Mouse (Mus musculus) MEL (cell line): ENCODE data around the gene Akap5. TPM values are rescaled to one million over a fixed set of nuclear protein-coding genes. Genes with fewer than 3 reads are reported as not detected.

Source experiments
- DNase-seq: peaks from one replicate; pipeline ENCODE4 v3.0.0; 2011; ENCODE audit warnings: low read depth, low spot score
- H3K27ac ChIP-seq: 2 replicates; pipeline ENCODE4 v1.5.1; 2012; ENCODE audit warnings: low read depth, mild to moderate bottlenecking, control low read depth, low read length, moderate library complexity; ENCODE audit not compliant: control insufficient read depth
- H3K27me3 ChIP-seq, 2 experiments: fragments of 150-350 bp in 1 of 2; sonication (generic) in 1 of 2; 2 replicates each; pipeline ENCODE4 v1.6.1; 2012; ENCODE audit warnings: low read length in 2 of 2, mild to moderate bottlenecking in 2 of 2, improper control_type of control experiment in 1 of 2, moderate library complexity in 1 of 2; ENCODE audit not compliant: insufficient read depth in 2 of 2, control insufficient read depth in 1 of 2
- H3K36me3 ChIP-seq, 2 experiments: 2 replicates each; pipeline ENCODE4 v1.6.1; 2012 to 2014; ENCODE audit warnings: low read length in 2 of 2, improper control_type of control experiment in 1 of 2, inconsistent platforms in 1 of 2, mild to moderate bottlenecking in 1 of 2; ENCODE audit not compliant: insufficient read depth in 2 of 2, control insufficient read depth in 1 of 2
- H3K4me1 ChIP-seq, 2 experiments: fragments of 150-350 bp in 1 of 2; sonication (generic) in 1 of 2; 2 replicates each; pipeline ENCODE4 v1.6.1; 2012; ENCODE audit warnings: low read length in 2 of 2, improper control_type of control experiment in 1 of 2, mild to moderate bottlenecking in 1 of 2; ENCODE audit not compliant: insufficient read depth in 2 of 2, control insufficient read depth in 1 of 2
- H3K4me3 ChIP-seq, 2 experiments: fragments of 150-350 bp in 1 of 2; sonication (generic) in 1 of 2; 2 replicates each; pipeline ENCODE4 v1.5.1; 2012; ENCODE audit warnings: low read depth in 2 of 2, low read length in 2 of 2, mild to moderate bottlenecking in 2 of 2, moderate library complexity in 2 of 2, control low read depth in 1 of 2, improper control_type of control experiment in 1 of 2; ENCODE audit not compliant: control insufficient read depth in 1 of 2, insufficient read depth in 1 of 2
- H3K79me2 ChIP-seq: 2 replicates; pipeline ENCODE4 v1.6.1; 2012; ENCODE audit warnings: mild to moderate bottlenecking, low read length, moderate library complexity; ENCODE audit not compliant: control insufficient read depth, poor library complexity, insufficient read depth
- H3K9ac ChIP-seq: 2 replicates; pipeline ENCODE4 v1.6.1; 2012; ENCODE audit warnings: low read depth, mild to moderate bottlenecking, control low read depth, low read length, moderate library complexity; ENCODE audit not compliant: control insufficient read depth, poor library complexity, severe bottlenecking
- H3K9me3 ChIP-seq: fragments of 150-350 bp; sonication (generic); replicated peaks from 2 replicates; pipeline ENCODE4 v1.6.1; 2012; ENCODE audit warnings: mild to moderate bottlenecking, low read length, improper control_type of control experiment, moderate library complexity; ENCODE audit not compliant: insufficient read depth
- CHD1 ChIP-seq: IDR thresholded peaks from 2 replicates; pipeline ENCODE4 v1.6.1; 2012; ENCODE audit warnings: low read depth, mild to moderate bottlenecking, inconsistent platforms, low read length, improper control_type of control experiment
- CTCF ChIP-seq, 3 experiments: IDR thresholded peaks in 2 of 3; conservative IDR thresholded peaks in 1 of 3; 2 replicates each; pipeline ENCODE4 v1.5.1; 2011 to 2012; ENCODE audit warnings: low read length in 3 of 3, low read depth in 2 of 3, mild to moderate bottlenecking in 2 of 3, improper control_type of control experiment in 1 of 3, inconsistent platforms in 1 of 3, mixed read lengths in 1 of 3, moderate library complexity in 1 of 3; ENCODE audit not compliant: control insufficient read depth in 1 of 3, insufficient read depth in 1 of 3, poor library complexity in 1 of 3, severe bottlenecking in 1 of 3
- E2F4 ChIP-seq: IDR thresholded peaks from 2 replicates; pipeline ENCODE4 v1.6.1; 2011; ENCODE audit warnings: low read depth, low read length, improper control_type of control experiment, borderline replicate concordance
- ELF1 ChIP-seq: IDR thresholded peaks from 2 replicates; pipeline ENCODE4 v1.6.1; 2014; ENCODE audit warnings: low read depth, mild to moderate bottlenecking, inconsistent platforms, low read length, improper control_type of control experiment, moderate library complexity
- ETS1 ChIP-seq: IDR thresholded peaks from 2 replicates; pipeline ENCODE4 v1.6.1; 2012; ENCODE audit warnings: low read depth, mild to moderate bottlenecking, inconsistent platforms, low read length, improper control_type of control experiment, moderate library complexity
- GABPA ChIP-seq: IDR thresholded peaks from 2 replicates; pipeline ENCODE4 v1.6.1; 2012; ENCODE audit warnings: low read depth, mild to moderate bottlenecking, inconsistent platforms, low read length, improper control_type of control experiment, moderate library complexity
- GATA1 ChIP-seq: IDR thresholded peaks from 2 replicates; pipeline ENCODE4 v1.6.1; 2011; ENCODE audit warnings: low read depth, low read length, improper control_type of control experiment
- JUND ChIP-seq: IDR thresholded peaks from 2 replicates; pipeline ENCODE4 v1.6.1; 2011; ENCODE audit warnings: low read depth, mild to moderate bottlenecking, improper control_type of control experiment, low read length
- KAT2A ChIP-seq: conservative IDR thresholded peaks from 2 replicates; pipeline ENCODE4 v1.6.1; 2012; ENCODE audit warnings: low read depth, low read length, improper control_type of control experiment, inconsistent platforms
- MAFK ChIP-seq: IDR thresholded peaks from 2 replicates; pipeline ENCODE4 v1.6.1; 2011; ENCODE audit warnings: low read depth, mild to moderate bottlenecking, low read length, improper control_type of control experiment, borderline replicate concordance
- MAX ChIP-seq: IDR thresholded peaks from 2 replicates; pipeline ENCODE4 v1.6.1; 2011; ENCODE audit warnings: low read length, improper control_type of control experiment
- MAZ ChIP-seq: IDR thresholded peaks from 2 replicates; pipeline ENCODE4 v1.6.1; 2012; ENCODE audit warnings: low read depth, mild to moderate bottlenecking, inconsistent platforms, low read length, improper control_type of control experiment
- MEF2A ChIP-seq: IDR thresholded peaks from 2 replicates; pipeline ENCODE4 v1.6.1; 2014; ENCODE audit warnings: low read depth, mild to moderate bottlenecking, inconsistent platforms, low read length, improper control_type of control experiment; ENCODE audit not compliant: poor library complexity, insufficient replicate concordance, severe bottlenecking; ENCODE audit errors: extremely low read depth
- MXI1 ChIP-seq: IDR thresholded peaks from 2 replicates; pipeline ENCODE4 v1.6.1; 2011; ENCODE audit warnings: mild to moderate bottlenecking, low read depth, low read length, improper control_type of control experiment
- MYC ChIP-seq: IDR thresholded peaks from 2 replicates; pipeline ENCODE4 v1.6.1; 2011; ENCODE audit warnings: low read depth, mild to moderate bottlenecking, low read length, improper control_type of control experiment, moderate library complexity
- POLR2A ChIP-seq, 2 experiments: IDR thresholded peaks; 2 replicates each; pipeline ENCODE4 v1.6.1; 2011 to 2012; ENCODE audit warnings: low read length in 2 of 2, mild to moderate bottlenecking in 2 of 2, control low read depth in 1 of 2, improper control_type of control experiment in 1 of 2, low read depth in 1 of 2, moderate library complexity in 1 of 2; ENCODE audit not compliant: control insufficient read depth in 1 of 2, insufficient read depth in 1 of 2, poor library complexity in 1 of 2
- POLR2AphosphoS2 ChIP-seq: IDR thresholded peaks from 2 replicates; pipeline ENCODE4 v1.6.1; 2011; ENCODE audit warnings: low read length, improper control_type of control experiment
- RAD21 ChIP-seq: IDR thresholded peaks from 2 replicates; pipeline ENCODE4 v1.6.1; 2011; ENCODE audit warnings: mild to moderate bottlenecking, low read depth, low read length, improper control_type of control experiment
- RCOR1 ChIP-seq: IDR thresholded peaks from 2 replicates; pipeline ENCODE4 v1.6.1; 2012; ENCODE audit warnings: low read depth, mild to moderate bottlenecking, inconsistent platforms, low read length, improper control_type of control experiment
- SIN3A ChIP-seq: IDR thresholded peaks from 2 replicates; pipeline ENCODE4 v1.6.1; 2012; ENCODE audit warnings: low read length, improper control_type of control experiment, inconsistent platforms
- TAL1 ChIP-seq: IDR thresholded peaks from 2 replicates; pipeline ENCODE4 v1.6.1; 2012; ENCODE audit warnings: mild to moderate bottlenecking, inconsistent platforms, low read length, moderate library complexity, mixed read lengths
- TBP ChIP-seq: IDR thresholded peaks from 2 replicates; pipeline ENCODE4 v1.8.0; 2011; ENCODE audit warnings: low read depth, low read length, improper control_type of control experiment
- USF1 ChIP-seq: IDR thresholded peaks from 2 replicates; pipeline ENCODE4 v1.6.1; 2014; ENCODE audit warnings: low read depth, mild to moderate bottlenecking, inconsistent platforms, low read length, improper control_type of control experiment, moderate library complexity
- USF2 ChIP-seq, 2 experiments: IDR thresholded peaks; 2 replicates each; pipeline ENCODE4 v1.6.1; 2011 to 2012; ENCODE audit warnings: improper control_type of control experiment in 2 of 2, low read length in 2 of 2, borderline replicate concordance in 1 of 2, inconsistent platforms in 1 of 2, low read depth in 1 of 2, mild to moderate bottlenecking in 1 of 2; ENCODE audit not compliant: insufficient read depth in 1 of 2
- ZKSCAN1 ChIP-seq: IDR thresholded peaks from 2 replicates; pipeline ENCODE4 v1.6.1; 2012; ENCODE audit warnings: low read depth, mild to moderate bottlenecking, inconsistent platforms, low read length, improper control_type of control experiment, moderate library complexity
- ZMIZ1 ChIP-seq: IDR thresholded peaks from 2 replicates; pipeline ENCODE4 v1.6.1; 2012; ENCODE audit warnings: low read depth, mild to moderate bottlenecking, inconsistent platforms, low read length, improper control_type of control experiment, moderate library complexity
- ZNF384 ChIP-seq: IDR thresholded peaks from 2 replicates; pipeline ENCODE4 v1.6.1; 2012; ENCODE audit warnings: low read depth, mild to moderate bottlenecking, inconsistent platforms, low read length, improper control_type of control experiment
- polyA plus RNA-seq, 2 experiments: library from polyadenylated mRNA; stranded (reverse) in 1 of 2; unstranded in 1 of 2; fragments of >175 nt in 1 of 2; fragments of >200 nt in 1 of 2; gene quantifications; 2 replicates each; pipeline versions ENCODE4 v1.2.1 to v1.2.4; 2012; ENCODE audit warnings: low replicate concordance in 2 of 2, low read depth in 1 of 2; ENCODE audit not compliant: insufficient read length in 2 of 2, insufficient read depth in 1 of 2, missing spikeins in 1 of 2
- total RNA-seq: library from RNA; depleted of rRNA; stranded (reverse); fragments of 300-350 nt; gene quantifications from 2 replicates; pipeline ENCODE4 v1.2.3, GENCODE M21; 2012

Gene Akap5
- total and polyA plus RNA-seq, 3 experiments, result 0.65 to 0.69 TPM; not detected in 1

GRCm38 (mm10) chr12:76372881-76373818 is 48.5 kb downstream of the Akap5 start:
- Histone ChIP-seq H3K4me3 (peak overlapping the region; percentile 87 to 94), H3K4me1 (peaks cover 17 to 39% of the 10 kb centered on the region in 2 experiments), H3K27ac (peak overlapping the region; percentile 97), H3K27me3 (no peaks in the 10 kb centered on the region), H3K9me3 (no peaks in the 10 kb centered on the region), H3K9ac (peak overlapping the region; percentile 100), H3K36me3 (peaks cover 3 to 48% of the 10 kb centered on the region in 2 experiments), H3K79me2 (peaks cover 90% of the 10 kb centered on the region)
- DNase-seq, result peak; percentile 73
- TF ChIP-seq ETS1, result 0 out of 2 replicates have a peak, but pooled peaks have one; percentile 16
- 0 out of 2 replicates have a peak, but pooled peaks have one; percentile 23 for TF ChIP-seq MAZ
- TF ChIP-seq POLR2A (IDR thresholded peaks at IDR 0.05; ENCODE audit: control insufficient read depth in 1 of 2, insufficient read depth in 1 of 2, low read depth in 1 of 2, low read length in 2 of 2, poor library complexity in 1 of 2), result peak in 1 of 2 experiments; percentile 23; a peak in 1 of 4 replicates
- peak; percentile 30; the same call in 1 of the 2 replicates for TF ChIP-seq MXI1
- TF ChIP-seq CHD1, result 0 out of 2 replicates have a peak, but pooled peaks have one; percentile 27
- no peak for TF ChIP-seq JUND
- no peak for TF ChIP-seq USF2 (IDR thresholded peaks at IDR 0.05; ENCODE audit: borderline replicate concordance in 1 of 2, insufficient read depth in 1 of 2, low read depth in 1 of 2, low read length in 2 of 2)
- no peak for TF ChIP-seq POLR2AphosphoS2
- TF ChIP-seq ZNF384, result peak; percentile 82
- TF ChIP-seq ZKSCAN1, result no peak
- no peak for TF ChIP-seq KAT2A
- no peak for TF ChIP-seq MEF2A
- TF ChIP-seq SIN3A, result 0 out of 2 replicates have a peak, but pooled peaks have one; percentile 18
- no peak for TF ChIP-seq MAX
- TF ChIP-seq MYC, result peak; percentile 39; the same call in 1 of the 2 replicates
- no peak for TF ChIP-seq RAD21
- peak in 2 of 3 experiments; percentile 22 to 28; a peak in 4 of 6 replicates for TF ChIP-seq CTCF (IDR thresholded peaks at IDR 0.05 in 2 of 3, conservative IDR thresholded peaks at IDR 0.05 in 1 of 3; ENCODE audit: control insufficient read depth in 1 of 3, insufficient read depth in 1 of 3, low read depth in 2 of 3, low read length in 3 of 3, poor library complexity in 1 of 3, severe bottlenecking in 1 of 3)

- TF ChIP-seq MAX, result no peak
- TF ChIP-seq SIN3A, result no peak
- no peak for TF ChIP-seq ZNF384
- TF ChIP-seq CHD1, result no peak
- TF ChIP-seq MXI1, result no peak
- no peak for TF ChIP-seq ZMIZ1
- TF ChIP-seq RAD21, result no peak
- TF ChIP-seq GATA1, result no peak
- TF ChIP-seq RCOR1, result no peak
- TF ChIP-seq MAFK, result no peak
- TF ChIP-seq ELF1, result no peak
- TF ChIP-seq E2F4, result no peak
- TF ChIP-seq USF1, result no peak
- no peak for TF ChIP-seq ZKSCAN1
- TF ChIP-seq TBP, result no peak
- no peak for TF ChIP-seq GABPA
- TF ChIP-seq MYC, result no peak
- no peak for TF ChIP-seq TAL1
- no peak for TF ChIP-seq ETS1
These were observed 49.3 kb downstream of the Akap5 start for GRCm38 (mm10) chr12:76373991-76374390.

More at GRCm38 (mm10) chr12:76373991-76374390, 49.3 kb downstream of the Akap5 start:
- no peak overlapping the region for H3K4me3 ChIP-seq
- no peaks in the 10 kb centered on the region for H3K9me3 ChIP-seq
- peaks cover 17 to 43% of the 10 kb centered on the region in 2 experiments for H3K4me1 ChIP-seq
- no peaks in the 10 kb centered on the region for H3K27me3 ChIP-seq
- peaks cover 3 to 52% of the 10 kb centered on the region in 2 experiments for H3K36me3 ChIP-seq
- peaks cover 88% of the 10 kb centered on the region for H3K79me2 ChIP-seq
- no peak for DNase-seq
- no peak overlapping the region for H3K9ac ChIP-seq
- no peak overlapping the region for H3K27ac ChIP-seq
